Mouse (Mus musculus) kidney, embryonic 16.5 days (tissue): ENCODE measurements around the gene Ddx19a. TPM values are rescaled to one million over a fixed set of nuclear protein-coding genes. Genes with fewer than 3 reads are reported as not detected.

Experiments used
- ATAC-seq: fragments of 200-750 bp; cut with Nextera tagmentation; 2 replicates; pipeline ENCODE4 v1.8.0; 2017; ENCODE audit warnings: moderate TSS enrichment; ENCODE audit not compliant: low FRiP score, low TSS enrichment
- H3K27ac ChIP-seq: fragments of 300-500 bp; sonication (generic); 2 replicates; pipeline ENCODE4 v1.5.1; 2014; ENCODE audit warnings: low read length
- H3K27me3 ChIP-seq: fragments of 300-500 bp; sonication (generic); 2 replicates; pipeline ENCODE4 v1.6.1; 2014; ENCODE audit warnings: low read length, control low read depth, mixed read lengths; ENCODE audit not compliant: insufficient read depth
- H3K36me3 ChIP-seq: fragments of 300-500 bp; sonication (generic); 2 replicates; pipeline ENCODE4 v1.6.1; 2014; ENCODE audit warnings: low read length, control low read depth, mixed read lengths; ENCODE audit not compliant: insufficient read depth
- H3K4me1 ChIP-seq: fragments of 300-500 bp; sonication (generic); 2 replicates; pipeline ENCODE4 v1.6.1; 2014; ENCODE audit warnings: low read length, control low read depth, mixed read lengths; ENCODE audit not compliant: insufficient read depth
- H3K4me2 ChIP-seq: fragments of 300-500 bp; sonication (generic); replicated peaks from 2 replicates; pipeline ENCODE4 v1.6.1; 2014; ENCODE audit warnings: low read depth, low read length
- H3K4me3 ChIP-seq: fragments of 300-500 bp; sonication (generic); 2 replicates; pipeline ENCODE4 v1.5.1; 2014; ENCODE audit warnings: mild to moderate bottlenecking, low read length
- H3K9ac ChIP-seq: fragments of 300-500 bp; sonication (generic); replicated peaks from 2 replicates; pipeline ENCODE4 v1.6.1; 2014; ENCODE audit warnings: low read length
- H3K9me3 ChIP-seq: fragments of 300-500 bp; sonication (generic); 2 replicates; pipeline ENCODE4 v1.6.1; 2016; ENCODE audit warnings: low read length, control low read depth
- WGBS: fragments of 180-500 bp; shearing (Covaris S2); extraction: QIAGEN DNeasy Blood & Tissue Kit; methylation state at CpG from one replicate; pipeline ENCODE4 v1.1.7; 2014; 5-methylcytosine and 5-hydroxymethylcytosine counted together
- microRNA-seq: library from miRNA; unstranded; fragments of <30 nt; microRNA quantifications from one replicate; pipeline ENCODE4, GENCODE M21; 2016
- polyA plus RNA-seq: library from polyadenylated mRNA; unstranded; fragments of >200 nt; fragmentation: Nextera tagmentation; extraction: Ambion mirVana; gene quantifications from 2 replicates; pipeline ENCODE4 v1.2.1, GENCODE M21; 2015

The Ddx19a gene
- polyA plus RNA-seq, 1 experiment from 2014 or later: 15.0 TPM

DNA sequence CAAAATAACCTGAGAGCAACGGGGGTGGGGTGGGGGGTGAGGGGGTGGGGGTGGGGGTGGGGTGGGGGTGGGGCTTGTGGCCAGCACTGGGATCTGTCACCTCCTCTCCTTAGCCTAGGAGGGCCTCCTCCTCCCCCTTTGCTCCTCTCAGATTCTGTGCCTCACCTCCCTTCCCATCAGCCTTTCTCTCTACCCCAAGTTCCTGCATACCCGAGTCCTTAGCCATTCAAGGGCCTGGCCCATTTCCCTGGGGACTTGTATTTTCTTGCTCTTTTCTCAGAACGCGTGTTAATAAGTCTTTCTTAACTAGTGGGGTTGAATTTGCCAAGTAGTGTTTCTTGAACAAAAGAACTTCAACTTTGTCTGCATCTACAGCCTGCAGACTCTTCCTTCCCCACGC, 70.9 kb downstream of the Ddx19a start:
- Histone ChIP-seq H3K36me3 (no peaks in the 10 kb centered on the region), H3K9ac (no peak overlapping the region), H3K27me3 (no peaks in the 10 kb centered on the region), H3K4me1 (peaks cover 16% of the 10 kb centered on the region), H3K9me3 (no peaks in the 10 kb centered on the region), H3K27ac (no peak overlapping the region), H3K4me3 (no peak overlapping the region), H3K4me2 (no peak overlapping the region)
- no peak for ATAC-seq
- 46% methylated on average over 5 of the region's 5 CpGs for WGBS

GRCm38 (mm10) chr8:110925691-110926140, 71.9 kb downstream of the Ddx19a start:
- H3K9ac ChIP-seq: no peak overlapping the region
- H3K4me2 ChIP-seq: no peak overlapping the region
- H3K9me3 ChIP-seq: no peaks in the 10 kb centered on the region
- no peak overlapping the region for H3K27ac ChIP-seq
- 66% methylated on average over 8 of the region's 8 CpGs for WGBS
- H3K4me3 ChIP-seq: no peak overlapping the region
- no peaks in the 10 kb centered on the region for H3K27me3 ChIP-seq
- no peak for ATAC-seq
- no peaks in the 10 kb centered on the region for H3K36me3 ChIP-seq
- peaks cover 21% of the 10 kb centered on the region for H3K4me1 ChIP-seq

Small RNAs within 50 kb of the gene (microRNA-seq; reads per million reads assigned to microRNA genes)
- gene Gm24103 (not detected), gene Mir3473d (0.63 reads per million)

Other genes with a start within 250 kb of the Ddx19a start
- 3.0 and 3.2 TPM in 2 replicates for gene Il34, start 191.9 kb downstream of the Ddx19a start, polyA plus RNA-seq
- gene Cog4, start 151.2 kb downstream of the Ddx19a start, polyA plus RNA-seq: 86.9 and 88.5 TPM in 2 replicates
- gene Sf3b3, start 151.0 kb downstream of the Ddx19a start, polyA plus RNA-seq: 175 and 182 TPM in 2 replicates
- gene Fuk, start 95.3 kb downstream of the Ddx19a start, polyA plus RNA-seq: 14.8 and 16.6 TPM in 2 replicates
- 25.1 and 27.6 TPM in 2 replicates for gene St3gal2, start 77.9 kb downstream of the Ddx19a start, polyA plus RNA-seq
- gene Ddx19b, start 34.0 kb upstream of the Ddx19a start, polyA plus RNA-seq: 6.2 and 6.8 TPM in 2 replicates
- gene Aars, start 35.3 kb upstream of the Ddx19a start, polyA plus RNA-seq: 57.7 and 66.3 TPM in 2 replicates
- gene Exosc6, start 58.5 kb upstream of the Ddx19a start, polyA plus RNA-seq: 19.1 TPM in 2 replicates
- 87.0 and 94.7 TPM in 2 replicates for gene Clec18a, start 94.6 kb upstream of the Ddx19a start, polyA plus RNA-seq
- 10.5 and 12.7 TPM in 2 replicates for gene Pdpr, start 96.8 kb upstream of the Ddx19a start, polyA plus RNA-seq